Mouse (Mus musculus): Measurements from ENCODE around the gene Chrd.

Gene Chrd

GRCm38 (mm10) chr16:20732925-20733730 lies at the start of gene Chrd:
Chrd (plus strand) TSS chr16:20733127.
- peak; percentile 55 for DNase-seq (ENCODE audit: low spot score)

DNA sequence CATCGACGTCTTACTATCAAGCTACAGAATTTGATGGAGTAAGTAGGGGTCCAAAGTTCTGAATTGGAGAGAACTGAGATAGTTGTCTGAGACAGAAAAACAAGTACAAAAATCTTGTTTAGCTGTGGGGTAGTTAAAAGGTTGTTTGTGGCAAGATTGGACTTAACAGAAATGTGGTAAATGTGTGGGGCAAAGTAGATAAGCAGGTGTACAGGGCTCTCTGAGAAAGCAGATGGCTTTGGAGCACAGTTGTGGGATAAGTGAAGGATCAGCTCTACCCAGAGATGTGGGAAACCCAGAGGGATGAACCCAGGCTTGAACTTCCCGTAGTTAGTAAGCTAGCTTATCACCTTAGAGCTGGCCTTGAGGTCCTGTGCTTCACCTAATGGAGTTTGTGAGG lies 42.2 kb upstream of the Chrd start:
- no peak for DNase-seq (ENCODE audit: low spot score)

GRCm38 (mm10) chr16:20691617-20692016 lies 41.3 kb upstream of the Chrd start:
- DNase-seq (ENCODE audit: low spot score) = no peak

DNA sequence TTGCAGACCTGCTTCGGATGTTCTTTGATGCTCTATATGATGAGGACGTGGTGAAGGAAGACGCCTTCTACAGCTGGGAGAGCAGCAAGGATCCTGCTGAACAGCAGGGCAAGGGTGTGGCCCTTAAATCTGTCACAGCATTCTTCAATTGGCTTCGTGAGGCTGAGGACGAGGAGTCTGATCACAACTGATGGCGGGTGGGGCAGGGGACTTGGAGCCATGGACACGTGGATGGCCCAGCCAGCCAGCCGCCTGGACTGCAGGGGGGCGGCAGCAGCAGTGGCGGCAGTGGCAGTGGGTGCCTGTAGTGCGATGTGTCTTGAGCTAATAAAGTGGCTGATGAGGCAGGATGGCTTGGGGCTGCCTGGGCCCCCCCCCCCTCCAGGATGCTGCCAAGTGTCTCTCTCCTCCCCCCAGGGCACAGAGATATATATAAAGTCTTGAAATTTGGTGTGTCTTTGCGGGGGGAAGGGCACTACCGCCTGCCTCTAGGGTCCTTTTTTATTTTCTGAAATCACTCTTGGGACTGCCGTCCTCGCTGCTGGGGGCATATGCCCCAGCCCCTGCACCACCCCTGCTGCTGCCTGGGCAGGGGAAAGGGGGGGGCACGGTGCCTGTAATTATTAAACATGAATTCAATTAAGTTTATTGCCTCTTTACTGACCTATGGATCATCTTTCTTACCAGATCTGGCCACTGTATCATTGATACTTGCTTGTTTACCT lies 40.5 kb upstream of the Chrd start:
- DNase-seq (ENCODE audit: low spot score) = no peak

- DNase-seq (ENCODE audit: low spot score) = peak; percentile 76
Observed at GRCm38 (mm10) chr16:20693111-20693701, 39.7 kb upstream of the Chrd start, which contains the start of gene Fam131a. Fam131a (plus strand) TSS chr16:20693241.

- no peak for DNase-seq (ENCODE audit: low spot score)
Observed at GRCm38 (mm10) chr16:20694781-20695180, 38.1 kb upstream of the Chrd start.

DNA sequence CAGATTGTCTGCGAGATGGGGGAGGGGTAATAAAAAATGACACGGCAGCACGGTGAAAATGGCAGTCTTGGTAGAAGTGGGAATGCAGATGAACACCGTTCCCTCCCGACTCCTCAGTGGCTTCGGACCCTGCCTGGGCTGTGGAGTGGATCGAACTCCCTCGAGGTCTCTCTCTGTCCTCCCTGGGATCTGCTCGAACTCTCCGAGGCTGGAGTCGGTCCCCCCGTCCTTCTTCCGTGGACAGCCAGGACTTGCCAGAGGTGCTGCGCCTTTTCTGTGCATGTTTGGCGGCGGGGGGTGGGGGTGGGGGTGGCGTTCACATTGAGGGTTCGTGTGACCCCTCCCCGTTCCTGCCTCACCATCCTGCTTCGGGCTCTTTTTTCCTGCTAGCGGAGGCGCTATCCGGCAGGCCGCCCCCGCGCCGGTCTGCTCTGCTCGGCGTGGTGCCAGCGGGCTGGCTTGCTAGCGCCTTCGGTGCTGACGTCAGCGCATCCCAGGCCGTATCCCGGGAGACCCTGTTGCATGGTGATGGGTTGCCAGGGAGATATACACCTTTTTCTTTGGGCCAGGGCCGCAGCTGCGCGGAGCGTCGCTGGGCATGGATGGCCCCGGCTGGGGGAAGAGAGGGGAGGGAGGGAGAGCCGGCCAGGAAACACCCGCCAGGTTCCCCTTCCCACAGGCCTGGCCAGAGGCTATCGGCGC lies 37.2 kb upstream of the Chrd start:
- DNase-seq (ENCODE audit: low spot score) = peak; percentile 67

DNA sequence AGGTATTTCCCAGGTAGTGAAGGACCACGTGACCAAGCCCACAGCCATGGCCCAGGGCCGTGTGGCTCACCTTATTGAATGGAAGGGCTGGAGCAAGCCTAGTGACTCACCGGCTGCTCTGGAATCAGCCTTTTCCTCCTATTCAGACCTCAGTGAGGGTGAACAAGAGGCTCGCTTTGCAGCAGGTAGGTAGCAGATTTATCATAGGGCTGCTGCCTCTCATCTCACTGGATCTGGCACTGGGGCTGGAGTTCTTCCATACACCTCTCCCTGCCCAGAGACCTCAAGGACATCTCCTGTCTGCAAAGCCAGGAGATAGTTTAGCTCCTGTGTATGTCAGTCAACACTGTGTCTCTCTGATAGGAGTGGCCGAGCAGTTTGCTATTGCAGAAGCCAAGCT lies 33.7 kb upstream of the Chrd start:
- no peak for DNase-seq (ENCODE audit: low spot score)

DNA sequence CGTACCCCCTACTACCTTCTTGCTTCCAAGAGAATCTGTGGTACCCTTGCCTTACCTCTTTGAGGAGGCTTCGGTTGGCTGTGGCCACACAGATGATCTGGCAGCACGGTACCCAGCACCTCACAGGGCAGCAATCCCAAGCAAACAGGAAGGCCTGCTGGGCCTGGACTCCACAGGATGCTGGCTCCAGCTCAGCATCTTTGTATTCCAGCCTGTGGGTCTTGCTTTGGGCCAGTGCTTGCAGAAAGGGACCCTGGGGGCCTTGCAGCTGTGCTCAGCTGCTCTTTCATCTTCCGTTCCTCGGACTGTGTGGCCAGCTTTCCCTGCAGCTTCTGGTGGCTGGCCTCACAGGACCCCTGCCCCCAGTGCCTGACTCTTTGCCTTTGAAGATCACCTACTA lies 32.9 kb upstream of the Chrd start:
- no peak for DNase-seq (ENCODE audit: low spot score)

DNA sequence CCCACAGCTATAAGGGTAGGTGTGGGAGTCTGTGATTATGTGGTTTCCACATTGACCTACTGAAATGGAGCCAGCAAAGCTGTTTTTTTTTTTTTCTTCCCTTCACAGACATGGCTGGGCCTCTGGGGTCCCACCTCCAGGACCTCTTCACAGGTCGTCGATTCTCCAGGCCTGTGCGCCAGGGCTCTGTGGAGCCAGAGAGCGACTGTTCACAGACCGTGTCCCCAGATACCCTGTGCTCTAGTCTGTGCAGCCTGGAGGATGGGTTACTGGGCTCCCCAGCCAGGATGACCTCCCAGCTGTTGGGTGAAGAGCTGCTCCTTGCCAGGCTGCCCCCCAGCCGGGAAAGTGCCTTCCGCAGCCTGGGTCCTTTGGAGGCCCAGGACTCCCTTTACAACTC lies 31.6 kb upstream of the Chrd start:
- no peak for DNase-seq (ENCODE audit: low spot score)

GRCm38 (mm10) chr16:20701729-20702521 lies 31.0 kb upstream of the Chrd start:
- DNase-seq (ENCODE audit: low spot score) = no peak

- DNase-seq (ENCODE audit: low spot score) = peak; percentile 58
Observed at GRCm38 (mm10) chr16:20702522-20702893, 30.4 kb upstream of the Chrd start.

DNA sequence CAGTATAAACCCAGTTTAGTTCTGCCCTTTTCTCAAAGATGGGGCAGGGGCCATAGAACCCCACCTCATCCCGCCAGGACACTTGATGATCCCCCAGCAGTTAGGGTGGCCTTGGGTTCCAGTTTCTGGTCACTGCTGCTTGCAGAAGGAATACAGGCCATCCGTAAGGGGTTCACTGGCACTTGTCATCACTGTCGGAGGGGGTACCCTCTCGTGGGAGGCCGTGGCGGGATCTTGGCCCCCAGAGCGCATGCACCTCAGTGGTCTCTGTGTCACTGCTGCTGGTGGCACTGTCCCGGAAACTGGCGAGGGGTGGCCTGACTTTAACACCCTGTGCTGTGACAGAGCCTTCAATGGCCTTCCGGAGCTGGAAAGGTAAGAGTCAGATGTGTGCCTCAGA lies 29.9 kb upstream of the Chrd start:
- DNase-seq (ENCODE audit: low spot score) = no peak

GRCm38 (mm10) chr16:20703699-20704400 lies 29.1 kb upstream of the Chrd start:
- no peak for DNase-seq (ENCODE audit: low spot score)

- DNase-seq (ENCODE audit: low spot score) = no peak
Observed at GRCm38 (mm10) chr16:20705786-20706185, 27.1 kb upstream of the Chrd start.

- DNase-seq (ENCODE audit: low spot score) = no peak
Observed at GRCm38 (mm10) chr16:20706407-20707055, 26.4 kb upstream of the Chrd start.

DNA sequence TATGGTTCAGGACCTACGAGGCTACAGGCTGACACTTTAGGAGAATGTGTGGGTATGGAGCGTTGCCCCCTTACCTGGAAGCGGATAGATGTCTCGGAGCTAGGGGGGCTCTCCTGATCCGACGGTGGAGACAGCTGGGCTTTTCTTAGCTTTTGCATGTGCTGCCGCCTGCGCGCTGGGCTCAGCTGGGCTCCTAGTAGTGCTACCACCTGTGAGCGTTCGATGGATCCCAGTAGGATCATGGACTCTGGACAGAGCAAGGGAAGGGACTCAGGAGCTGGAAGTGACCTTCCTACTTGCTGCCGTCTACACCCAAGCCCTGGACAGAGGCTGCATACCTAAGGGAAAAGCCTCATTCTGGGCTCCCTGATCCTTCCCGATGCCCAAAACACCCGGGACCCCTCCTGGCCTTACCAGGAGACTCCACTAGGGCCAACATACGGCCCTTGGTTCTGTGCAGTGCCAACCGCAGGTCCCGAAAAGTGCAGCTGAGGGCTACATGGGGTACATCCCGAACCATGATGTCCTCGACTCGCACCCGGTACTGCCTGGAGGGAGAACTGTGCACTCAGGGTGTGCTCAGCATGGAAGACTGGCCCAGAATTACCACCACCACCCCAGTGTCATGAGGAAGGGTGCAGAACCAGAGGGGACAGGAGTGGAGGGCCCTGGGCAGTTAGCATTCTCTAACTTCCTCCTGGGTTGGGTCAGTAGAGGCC lies 24.5 kb upstream of the Chrd start:
- DNase-seq (ENCODE audit: low spot score) = no peak

DNA sequence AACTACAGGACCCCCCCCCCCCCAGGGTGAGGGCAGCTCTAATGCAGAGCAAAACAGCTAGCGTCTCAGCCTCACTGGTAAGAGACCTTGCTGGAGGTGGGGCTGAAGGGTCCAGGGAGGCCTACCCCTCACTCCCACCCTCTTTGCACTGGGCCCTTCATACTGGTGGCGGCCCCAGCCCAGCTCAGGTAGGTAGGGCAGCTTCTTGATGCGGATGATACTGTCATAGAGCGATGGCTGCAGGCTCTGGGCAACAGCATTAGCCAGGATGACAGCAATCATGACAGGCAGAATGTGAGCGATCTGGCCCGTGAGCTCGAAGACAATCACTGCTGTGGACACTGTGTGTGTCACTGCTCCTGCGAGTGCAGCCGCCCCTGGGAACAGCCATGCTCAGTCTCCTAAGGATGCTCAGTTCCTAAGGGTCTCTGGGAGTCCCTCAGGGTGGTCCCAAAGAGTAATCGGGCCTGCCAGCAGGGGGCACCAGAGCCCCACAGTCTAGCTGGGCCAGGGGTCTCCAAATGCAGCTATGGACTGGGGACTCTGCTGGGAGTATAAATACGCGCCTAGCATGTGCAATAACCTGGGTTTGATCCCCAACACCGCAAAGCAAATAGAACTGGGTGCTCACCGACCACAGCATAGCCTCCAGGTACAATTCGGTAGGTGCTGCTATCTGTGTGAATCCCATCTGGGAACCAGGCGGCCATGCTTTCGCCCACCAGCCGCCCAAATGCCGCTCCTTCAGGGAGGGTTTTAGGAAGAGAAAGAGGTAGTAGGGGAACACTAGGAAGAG lies 23.8 kb upstream of the Chrd start:
- no peak for DNase-seq (ENCODE audit: low spot score)

DNA sequence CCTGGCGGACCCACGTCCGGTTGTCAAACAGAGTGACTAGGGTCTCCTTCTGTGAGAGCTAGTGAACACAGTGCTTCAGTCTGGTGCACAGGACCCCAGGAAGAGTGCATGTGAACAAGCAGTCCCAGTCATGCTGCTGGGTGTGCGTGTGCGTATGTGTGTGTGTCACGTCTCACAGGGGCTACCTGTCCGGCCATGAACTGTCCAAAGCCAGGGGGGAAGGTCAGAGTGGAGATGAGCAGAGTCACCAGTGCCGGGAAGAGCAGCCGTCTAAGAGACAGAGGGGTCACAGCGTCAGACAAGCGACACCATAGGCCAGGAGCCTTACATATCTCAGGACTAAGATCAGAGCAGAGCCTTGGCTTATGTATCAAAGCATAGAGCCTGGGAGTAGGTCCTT lies 22.6 kb upstream of the Chrd start:
- no peak for DNase-seq (ENCODE audit: low spot score)

Measured in urinary bladder, postnatal 25 days (tissue).